Mouse (Mus musculus): ENCODE measurements around the gene Zfp536.
A peak's percentile ranks its signal among the peaks of the same experiment; 100 is the strongest.

Gene Zfp536

DNA sequence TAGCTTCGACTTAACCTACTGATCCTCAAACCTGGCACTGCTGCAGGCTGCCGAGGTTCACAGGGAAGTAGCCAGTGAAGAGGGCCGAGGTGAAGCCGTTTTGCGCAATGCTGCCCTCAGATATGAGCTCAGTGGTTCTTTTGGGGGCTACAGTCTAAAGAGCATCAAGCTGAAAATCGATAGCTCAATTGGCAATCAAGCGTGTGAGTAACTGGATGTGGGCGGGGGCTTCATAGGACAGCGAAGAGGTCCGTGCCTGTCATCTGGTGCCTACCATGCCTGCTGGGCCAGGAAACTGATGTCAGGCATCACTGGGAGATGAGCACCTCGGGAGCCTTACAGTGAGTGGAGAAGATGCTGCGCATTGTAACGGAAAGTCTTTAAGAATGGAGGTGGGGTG lies 333.5 kb downstream of the Zfp536 start:
- DNase-seq, result no peak

DNA sequence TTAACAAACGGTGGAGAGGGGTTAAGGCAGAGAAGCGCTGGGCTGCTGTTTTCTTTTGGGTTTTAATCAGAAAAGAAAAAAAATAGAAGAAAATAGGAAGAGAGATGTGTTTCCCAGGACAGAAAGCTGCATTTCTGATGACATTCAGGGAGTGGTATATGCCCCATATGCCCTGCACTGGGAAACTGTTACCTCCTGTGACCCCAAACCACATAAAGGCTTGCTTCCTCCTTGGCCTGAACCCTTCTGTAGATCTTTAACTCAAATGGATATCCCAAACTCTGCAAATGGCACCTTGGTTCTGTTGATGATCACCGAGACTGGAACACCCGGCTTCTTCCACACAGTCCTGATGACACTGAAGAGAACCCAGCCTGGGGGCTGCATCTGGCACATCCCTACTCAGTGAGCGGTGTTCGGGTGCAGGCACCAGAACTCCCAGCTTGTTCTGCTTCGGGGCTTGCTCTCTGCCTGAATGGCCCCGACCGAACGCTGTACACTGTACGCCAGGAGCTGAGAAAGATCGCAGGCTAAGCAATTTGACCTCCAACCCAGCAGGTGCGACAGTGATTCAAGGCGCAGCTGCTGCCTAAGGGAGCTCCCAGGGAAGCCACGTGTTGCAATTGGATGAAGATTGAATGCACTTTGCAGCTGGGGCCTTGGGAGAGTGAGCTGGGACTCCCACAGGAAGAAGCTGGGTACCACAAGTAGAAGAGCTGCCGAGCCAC lies 334.2 kb downstream of the Zfp536 start:
- no peak for DNase-seq

DNA sequence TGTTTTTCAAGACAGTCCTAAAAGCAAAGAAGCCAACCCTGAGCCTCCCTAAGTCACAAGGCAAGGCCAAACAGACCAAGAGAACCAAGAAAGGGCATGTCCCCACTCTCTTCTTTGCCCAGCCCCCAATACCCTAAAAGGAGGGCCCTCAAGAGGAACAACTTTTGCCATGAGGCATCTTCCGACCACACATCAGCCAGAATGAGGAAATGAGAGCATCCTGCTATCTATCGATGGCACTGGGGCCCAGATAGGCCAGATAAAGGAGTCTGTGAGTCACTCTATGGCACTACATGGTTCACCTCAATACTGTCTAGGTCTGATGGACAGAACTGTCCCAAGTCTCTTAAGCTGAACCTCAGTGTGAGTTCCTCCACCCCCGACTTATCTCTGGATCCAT lies 335.6 kb downstream of the Zfp536 start:
- no peak for DNase-seq

DNA sequence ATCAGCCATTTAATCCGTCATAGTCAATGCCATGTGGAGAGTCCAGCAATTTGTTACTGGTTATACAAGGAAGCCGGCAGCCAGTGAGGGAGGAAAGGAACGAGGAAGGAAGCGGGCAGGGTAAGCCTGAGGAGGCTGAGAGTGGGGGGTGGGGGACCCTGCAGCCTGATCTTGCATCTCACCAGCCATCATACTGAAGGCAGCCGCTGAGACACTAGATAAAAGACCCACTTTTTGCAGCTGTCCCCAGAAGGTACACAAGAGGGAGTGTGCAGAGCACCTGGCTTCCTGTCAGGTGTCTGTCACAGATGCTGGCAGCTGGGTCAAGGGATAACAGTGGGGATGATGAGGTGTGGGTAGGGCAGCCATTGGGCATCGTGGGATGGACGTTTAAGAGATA lies 340.3 kb downstream of the Zfp536 start:
- no peak for DNase-seq

DNA sequence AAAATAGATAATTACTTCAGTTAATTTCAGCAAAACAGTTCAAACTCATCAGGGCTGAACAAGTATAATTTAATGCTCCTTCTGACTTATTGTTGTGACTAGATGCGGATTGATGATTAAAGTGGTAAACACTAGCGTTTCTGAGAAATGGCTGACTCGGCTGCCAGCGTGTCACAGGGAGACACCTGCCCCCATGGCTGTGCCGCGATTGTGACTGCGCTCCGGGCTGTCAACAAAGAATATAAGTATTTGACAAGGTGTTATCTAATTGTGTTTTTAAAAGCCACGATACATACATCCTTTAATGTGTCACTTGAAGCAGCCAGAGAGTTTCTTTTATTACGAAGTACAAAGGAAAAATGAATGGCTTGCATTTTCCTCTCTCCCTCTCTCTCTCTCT lies 342.0 kb downstream of the Zfp536 start:
- DNase-seq, result no peak

DNA sequence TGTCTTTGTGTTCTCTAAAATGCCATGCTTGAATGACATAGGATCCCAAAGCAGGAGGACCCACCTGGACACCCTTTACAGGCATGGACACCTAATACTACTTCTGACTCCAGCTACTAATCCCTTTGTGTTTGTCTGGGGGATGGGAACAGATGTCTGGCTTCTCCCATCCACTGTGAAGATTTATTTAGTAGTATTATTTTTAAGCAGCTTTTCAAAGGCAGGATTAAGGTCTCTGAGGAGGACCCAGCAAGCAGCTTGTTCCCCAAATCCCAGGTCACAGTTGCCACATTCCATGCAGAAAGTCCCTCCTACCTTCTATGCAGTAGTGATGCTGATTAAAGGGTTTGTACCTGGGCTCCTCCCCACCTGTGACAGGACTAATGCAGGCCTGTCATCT lies 347.4 kb downstream of the Zfp536 start:
- no peak for DNase-seq

DNA sequence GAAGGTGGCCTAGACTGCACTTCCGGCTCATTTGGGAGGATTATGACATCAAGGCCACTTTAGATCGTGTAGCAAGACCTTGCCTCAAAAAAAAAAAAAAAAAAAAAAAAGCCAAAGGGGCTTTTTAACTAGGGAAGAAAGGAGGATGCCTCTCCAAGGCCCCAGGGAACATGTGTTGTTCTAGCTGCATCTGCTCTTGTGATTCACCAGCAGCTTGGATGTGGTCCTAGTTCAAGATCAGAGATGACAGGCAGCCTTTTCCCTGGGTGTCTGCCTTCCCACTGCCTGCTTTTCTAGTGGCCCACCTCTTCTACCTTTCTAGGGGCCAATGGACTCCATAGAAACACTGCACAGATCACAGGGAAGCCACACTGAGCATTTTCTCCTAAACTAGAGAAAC lies 350.5 kb downstream of the Zfp536 start:
- DNase-seq, result peak; percentile 27
